Mouse (Mus musculus): Measurements from ENCODE around the gene Ube2u.

The Ube2u gene

DNA sequence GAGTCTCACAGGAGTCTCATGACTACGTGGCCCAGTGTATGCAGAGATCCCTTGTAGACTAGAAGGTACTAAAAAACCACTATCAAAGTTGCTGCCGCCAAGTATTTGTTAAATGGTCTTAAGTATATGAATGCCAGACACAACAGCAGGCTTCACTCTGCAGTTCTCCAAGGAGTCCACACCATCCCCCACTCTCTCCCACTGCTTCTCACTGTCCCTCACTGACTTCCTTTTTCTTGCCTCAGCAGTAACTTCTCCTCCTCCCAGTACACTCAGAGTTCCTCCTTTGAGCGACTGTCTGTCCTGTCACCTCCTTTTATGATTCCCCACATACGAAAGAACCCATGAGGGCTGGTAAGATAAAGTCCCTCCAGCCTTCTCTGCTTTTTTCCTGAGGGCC lies 69.3 kb downstream of the Ube2u start:
- DNase-seq (ENCODE audit: low read depth, low spot score): no peak

- DNase-seq (ENCODE audit: low read depth, low spot score): no peak
Measured at GRCm38 (mm10) chr4:100553296-100553695, 74.6 kb downstream of the Ube2u start.

DNA sequence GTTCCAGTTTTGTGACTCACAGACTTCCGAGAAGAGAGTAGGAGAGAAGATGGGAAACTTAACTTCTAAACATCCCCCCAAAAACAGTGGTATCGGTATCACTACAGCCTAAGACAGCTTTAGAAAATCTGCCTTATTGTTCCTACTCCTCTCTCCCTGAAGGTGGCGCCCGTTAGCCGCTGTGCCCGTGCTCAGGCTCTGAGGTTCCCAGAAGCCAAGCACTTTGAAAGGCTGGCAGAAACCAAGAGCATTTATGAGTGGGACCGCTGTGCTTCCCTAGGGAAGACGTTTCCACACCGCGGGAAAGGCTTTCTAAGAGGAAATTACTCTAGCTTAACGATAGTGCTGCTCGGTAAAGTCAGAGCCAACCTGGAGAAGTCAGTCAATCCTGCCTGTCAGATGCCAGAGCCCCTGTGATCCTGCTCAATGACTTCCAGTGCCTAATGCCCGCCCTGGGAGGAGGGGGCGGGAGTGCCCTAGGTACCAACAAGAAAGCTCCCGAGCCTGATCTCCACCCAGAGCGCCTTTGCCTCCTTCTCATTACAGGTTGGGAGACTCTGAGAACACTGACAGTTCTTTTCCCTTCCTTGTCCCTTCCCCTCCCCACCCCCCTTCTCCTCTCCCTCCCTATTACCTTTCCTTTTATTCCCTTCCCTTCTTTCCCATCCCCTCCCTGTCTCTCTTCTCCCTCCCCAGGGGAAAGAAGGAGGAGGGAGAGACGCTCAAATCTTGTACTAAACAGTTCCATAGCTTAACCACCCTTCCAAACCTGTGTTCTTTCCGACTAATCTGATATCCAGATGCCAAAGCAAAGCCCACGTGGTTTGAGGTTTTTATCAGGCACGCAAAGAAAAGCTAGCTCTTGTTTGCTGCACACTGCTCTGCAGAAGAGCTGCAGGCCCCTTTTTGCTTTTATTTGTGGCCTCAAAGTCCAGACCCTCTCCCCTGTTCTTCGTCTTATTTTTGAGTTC lies 109.9 kb downstream of the Ube2u start:
- peak; percentile 2 for DNase-seq (ENCODE audit: low read depth, low spot score)

DNA sequence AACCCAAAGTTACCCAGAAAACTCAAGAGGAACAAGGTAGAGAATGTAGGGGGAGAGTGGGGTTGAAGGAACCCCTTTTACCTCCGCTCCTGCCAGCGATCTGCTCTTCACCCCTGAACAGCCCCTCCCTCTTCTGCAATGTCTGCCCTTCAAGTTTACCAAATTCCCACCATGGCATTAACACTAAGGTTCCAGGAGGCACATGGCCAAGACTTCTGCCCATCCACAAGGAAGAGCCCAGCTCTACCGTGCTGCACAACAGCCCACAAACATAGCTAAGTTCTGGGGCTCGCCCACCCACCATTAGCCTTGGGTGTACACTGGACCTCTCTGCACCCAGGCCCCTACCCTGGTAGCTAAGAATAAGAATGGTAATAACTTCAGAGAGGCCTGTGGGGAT lies 117.1 kb downstream of the Ube2u start:
- DNase-seq (ENCODE audit: low read depth, low spot score): no peak

DNA sequence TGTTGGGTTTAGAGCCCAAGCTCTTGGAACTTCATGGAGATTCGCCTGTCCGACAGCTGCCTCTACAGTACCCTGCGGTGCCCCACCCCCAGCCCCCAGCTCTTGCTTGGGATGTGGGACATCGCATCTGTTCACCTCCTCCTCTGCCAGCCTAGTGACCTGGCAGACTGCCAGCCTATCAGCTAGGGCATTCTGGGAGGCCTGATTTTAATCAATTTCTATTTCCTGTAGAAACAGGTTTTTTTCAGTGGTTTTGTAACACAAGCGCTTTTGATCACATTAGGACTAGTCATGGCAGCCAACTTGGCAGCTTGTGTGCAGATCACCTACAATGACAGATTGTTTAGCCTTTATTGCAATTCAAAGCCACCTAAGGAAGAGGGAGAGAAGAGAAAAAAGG lies 118.0 kb downstream of the Ube2u start:
- no peak for DNase-seq (ENCODE audit: low read depth, low spot score)

GRCm38 (mm10) chr4:100597049-100597448 lies 118.4 kb downstream of the Ube2u start:
- no peak for DNase-seq (ENCODE audit: low read depth, low spot score)
